Mouse (Mus musculus) brain, embryonic 14.5 days (tissue): ENCODE data around the gene Spag9.

Experiments
- CTCF ChIP-seq: fragments of 200-500 bp; IDR thresholded peaks from 2 replicates; pipeline ENCODE4 v1.5.1; 2012; ENCODE audit warnings: inconsistent platforms, mild to moderate bottlenecking, moderate library complexity, borderline replicate concordance; ENCODE audit not compliant: insufficient read depth, insufficient read length; ENCODE audit errors: extremely low read depth
- POLR2A ChIP-seq: fragments of 200-500 bp; IDR thresholded peaks from 2 replicates; pipeline ENCODE4 v1.6.1; 2012; ENCODE audit warnings: mild to moderate bottlenecking, inconsistent platforms, borderline replicate concordance; ENCODE audit not compliant: poor library complexity, insufficient read depth, insufficient read length, severe bottlenecking; ENCODE audit errors: extremely low read depth

DNA sequence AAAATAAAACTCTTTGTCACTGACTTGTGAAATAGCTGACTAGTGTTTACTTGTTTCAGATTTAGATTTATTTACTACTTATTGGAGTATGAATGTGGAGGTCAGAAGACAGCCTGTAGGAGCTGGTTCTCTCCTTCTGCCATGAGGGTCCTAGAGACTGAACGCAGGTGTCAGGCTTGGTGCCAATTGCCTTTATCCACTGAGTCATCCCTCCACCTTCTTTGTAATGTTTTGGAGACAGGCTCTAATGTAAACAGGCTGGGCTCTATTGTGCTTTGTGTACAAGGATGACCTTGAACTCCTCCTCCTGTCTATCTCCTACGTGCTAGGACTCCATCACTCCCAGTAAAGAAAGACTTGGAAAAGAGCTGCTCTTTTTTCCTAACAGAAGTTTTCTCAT is 51.4 kb downstream of the Spag9 start:
- TF ChIP-seq CTCF (no peak), POLR2A (no peak)
